Mouse (Mus musculus): ENCODE results near the gene Thra.

- no peak for TF ChIP-seq POLR2A (IDR thresholded peaks at IDR 0.05; ENCODE audit: low read depth, low read length)
- TF ChIP-seq EP300 (IDR thresholded peaks at IDR 0.05; ENCODE audit: low read length), result no peak
- TF ChIP-seq E2F4 (IDR thresholded peaks at IDR 0.05; ENCODE audit: insufficient replicate concordance, low read depth, low read length), result no peak
- TF ChIP-seq CTCF (conservative IDR thresholded peaks at IDR 0.05 in 1 of 2, IDR thresholded peaks at IDR 0.05 in 1 of 2; ENCODE audit: low read depth in 2 of 2, low read length in 2 of 2), result no peak
- TF ChIP-seq POLR2AphosphoS2 (IDR thresholded peaks at IDR 0.05; ENCODE audit: low read depth, low read length), result no peak
- TF ChIP-seq RCOR1 (conservative IDR thresholded peaks at IDR 0.05; ENCODE audit: low read depth, low read length), result no peak
- TF ChIP-seq NELFE (IDR thresholded peaks at IDR 0.05; ENCODE audit: low read depth, low read length), result no peak
- peak; percentile 88 for TF ChIP-seq MAX (IDR thresholded peaks at IDR 0.05; ENCODE audit: low read length)
- TF ChIP-seq CHD2 (IDR thresholded peaks at IDR 0.05; ENCODE audit: low read length), result no peak
- no peak for TF ChIP-seq ELF1 (IDR thresholded peaks at IDR 0.05; ENCODE audit: low read depth, low read length)
- TF ChIP-seq MEF2A (IDR thresholded peaks at IDR 0.05; ENCODE audit: borderline replicate concordance, low read depth, low read length), result no peak
- TF ChIP-seq MAFK (IDR thresholded peaks at IDR 0.05; ENCODE audit: insufficient replicate concordance, low read length), result no peak
Observed at GRCm38 (mm10) chr11:98772667-98773171, 32.3 kb downstream of the Thra start.
